Mouse (Mus musculus) CD8-positive naive resting alpha-beta T cell, adult 2 months (primary cell): ENCODE measurements around the gene Cck.

ENCODE experiments used
- DNase-seq, 2 experiments: peaks; one replicate each; pipeline ENCODE4 v3.0.0; 2022; ENCODE audit warnings: low read depth in 2 of 2, low spot score in 2 of 2

Cck gene

DNA sequence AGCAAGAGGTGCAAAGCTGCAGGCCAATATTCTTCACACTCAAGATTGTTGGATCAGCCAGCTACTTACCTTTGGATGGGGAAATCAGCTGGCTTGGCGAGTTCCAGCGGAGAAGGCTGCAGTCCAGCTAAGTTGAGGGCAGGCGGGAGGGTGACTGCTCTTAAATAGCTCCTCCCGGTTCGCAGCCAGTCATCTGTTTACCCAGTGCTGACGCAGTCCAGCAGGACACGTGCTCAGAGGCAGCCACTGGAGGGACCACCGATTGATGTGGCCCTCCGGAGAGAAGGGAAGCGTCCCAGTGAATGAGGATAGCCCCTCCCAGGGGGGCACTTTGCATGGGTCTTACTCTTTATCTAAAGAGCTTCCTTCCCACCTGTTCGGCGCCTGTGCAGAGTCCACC is at the start of gene Cck:
TSS of gene Cck (minus strand) at position 166 of the 400 bp plus-strand sequence.
- DNase-seq: no peak

DNA sequence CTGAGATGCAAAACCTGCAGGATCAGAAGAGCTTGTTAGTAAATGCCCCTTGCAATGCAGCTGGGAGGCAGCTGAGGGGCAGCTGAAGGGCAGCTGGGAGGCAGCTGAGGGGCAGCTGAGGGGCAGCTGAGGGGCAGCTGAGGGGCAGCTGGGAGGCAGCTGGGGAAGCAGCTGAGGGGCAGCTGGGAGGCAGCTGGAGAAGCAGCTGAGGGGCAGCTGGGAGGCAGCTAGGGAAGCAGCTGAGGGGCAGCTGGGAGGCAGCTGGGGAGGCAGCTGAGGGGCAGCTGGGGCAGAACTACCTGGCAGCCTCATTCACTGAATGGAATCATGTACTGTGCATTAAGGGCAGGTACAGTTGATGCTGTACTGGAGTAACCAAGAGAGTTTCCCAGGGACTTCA is 46.0 kb upstream of the Cck start:
- no peak for DNase-seq

DNA sequence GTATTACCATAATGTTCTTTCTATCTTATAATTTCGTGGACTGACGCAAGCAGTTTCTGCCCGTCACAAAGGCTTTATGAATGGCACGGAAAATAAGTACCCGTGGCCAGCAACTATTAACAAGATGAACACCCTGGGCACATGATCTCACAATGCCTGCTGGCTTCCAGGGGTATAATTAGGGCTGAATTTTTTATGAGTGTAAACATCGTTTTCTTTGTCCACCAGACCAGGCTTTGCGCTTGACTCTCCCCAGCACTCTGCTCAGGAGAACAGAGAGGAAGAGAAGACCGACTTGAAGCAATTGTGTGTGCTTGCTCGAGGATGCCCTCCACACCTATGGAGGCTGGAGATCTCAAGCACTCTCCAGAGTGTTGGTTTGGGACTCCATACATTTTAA is 37.1 kb upstream of the Cck start:
- no peak for DNase-seq

DNA sequence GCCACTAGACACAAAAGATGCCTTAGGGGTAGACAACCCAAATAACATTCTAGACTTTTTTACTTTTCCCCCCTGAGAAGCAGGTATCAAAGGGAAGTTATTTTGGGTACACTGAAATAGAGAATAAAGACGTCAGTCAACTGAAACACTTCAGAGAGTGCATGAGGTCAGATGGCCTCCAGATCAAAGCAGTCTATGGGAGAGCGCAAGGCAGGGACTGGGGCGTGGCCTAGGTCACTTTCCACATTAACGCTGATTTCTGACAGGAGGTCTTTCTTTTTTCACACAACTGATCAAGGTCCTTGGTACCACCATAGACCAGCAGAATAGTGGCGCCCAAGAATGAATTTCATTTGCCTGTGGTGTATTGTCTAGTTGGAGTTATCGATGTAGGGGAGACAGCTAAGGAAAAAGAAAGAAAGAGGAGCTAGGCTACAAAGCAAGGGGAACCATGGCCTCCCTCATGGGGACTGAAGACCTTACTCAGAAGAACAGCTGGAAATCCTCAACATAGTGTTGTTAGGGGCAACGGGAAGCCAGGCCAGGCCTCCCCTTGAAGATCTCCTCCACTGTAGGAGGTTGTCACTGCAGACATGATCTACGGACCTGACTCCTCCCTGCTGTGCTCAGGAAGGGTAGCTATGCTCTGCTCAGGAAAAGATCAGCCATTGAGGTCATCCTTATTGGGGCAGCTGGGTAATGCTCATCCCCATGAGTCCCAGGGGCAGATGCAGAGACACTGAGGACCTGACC is 33.3 kb upstream of the Cck start:
- DNase-seq: no peak

DNA sequence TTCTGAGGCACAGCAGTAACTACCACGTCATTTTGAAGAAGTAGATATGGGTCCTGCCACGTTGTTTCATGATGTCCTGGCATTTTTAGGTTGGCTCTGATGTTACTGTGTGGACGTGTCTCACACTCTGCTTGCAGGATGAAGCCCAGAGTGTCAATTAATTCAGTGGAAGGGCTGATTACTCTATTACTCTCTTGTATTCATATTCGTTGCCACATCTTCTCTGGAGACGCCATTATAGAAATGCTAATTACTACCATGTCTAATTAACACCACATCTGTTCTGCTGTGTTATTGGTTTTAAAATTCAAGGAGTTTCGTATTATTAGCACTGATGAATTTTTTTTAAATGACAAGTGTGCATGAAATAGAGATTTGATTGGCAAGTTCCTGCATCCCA is 30.7 kb upstream of the Cck start:
- no peak for DNase-seq

DNA sequence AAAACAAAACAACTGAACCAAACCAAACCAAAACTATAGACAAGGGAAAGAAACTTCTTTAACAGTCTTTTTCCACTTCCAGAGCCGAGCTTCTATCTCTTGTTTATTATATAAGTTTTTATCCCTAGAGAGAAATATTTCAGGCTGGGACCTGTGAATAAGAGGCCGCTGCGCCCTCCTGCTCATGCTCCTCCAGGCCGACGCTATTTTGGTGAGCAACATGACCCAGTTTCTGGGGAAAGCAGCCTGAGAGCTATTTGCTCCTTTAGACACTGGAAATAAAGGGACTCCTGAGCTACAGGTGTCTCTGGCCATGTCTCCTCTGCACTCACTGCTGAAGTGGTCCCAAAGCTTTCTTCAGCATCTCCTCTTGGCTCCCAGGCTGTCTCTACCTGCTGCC is 24.6 kb upstream of the Cck start:
- no peak for DNase-seq

- DNase-seq: no peak
Observed at GRCm38 (mm10) chr9:121514462-121514861, 19.0 kb upstream of the Cck start.

GRCm38 (mm10) chr9:121511911-121512310 is 16.4 kb upstream of the Cck start:
- DNase-seq: no peak

- no peak for DNase-seq
Observed at GRCm38 (mm10) chr9:121506478-121507180, 11.1 kb upstream of the Cck start.

DNA sequence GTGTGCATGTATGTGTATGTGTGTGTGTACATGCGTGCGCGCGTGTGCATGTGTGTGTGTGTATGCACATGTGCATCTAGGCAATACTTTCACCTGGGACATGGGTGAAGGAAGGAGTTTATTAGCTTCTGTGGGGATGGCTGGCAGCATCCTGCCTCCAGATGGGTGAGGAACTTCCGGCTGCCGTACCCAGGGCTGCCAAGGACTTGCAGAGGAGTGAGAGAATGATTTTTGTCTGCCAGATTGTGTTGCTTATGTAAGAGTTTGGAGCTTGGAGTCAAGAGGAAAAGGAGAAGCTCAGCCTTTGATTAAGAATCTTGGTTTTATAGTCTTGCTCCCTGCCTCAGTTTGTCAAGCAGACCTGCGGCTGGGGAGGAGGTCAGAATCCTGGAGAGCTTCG is 9.9 kb upstream of the Cck start:
- DNase-seq: no peak

- DNase-seq: no peak
Observed at GRCm38 (mm10) chr9:121496102-121496501, 608 bp upstream of the Cck start.

GRCm38 (mm10) chr9:121494006-121494767 is 1.3 kb downstream of the Cck start:
- DNase-seq: no peak

GRCm38 (mm10) chr9:121491592-121492240 is 3.8 kb downstream of the Cck start:
- DNase-seq: no peak

GRCm38 (mm10) chr9:121487216-121487615 is 8.3 kb downstream of the Cck start:
- DNase-seq: no peak

DNA sequence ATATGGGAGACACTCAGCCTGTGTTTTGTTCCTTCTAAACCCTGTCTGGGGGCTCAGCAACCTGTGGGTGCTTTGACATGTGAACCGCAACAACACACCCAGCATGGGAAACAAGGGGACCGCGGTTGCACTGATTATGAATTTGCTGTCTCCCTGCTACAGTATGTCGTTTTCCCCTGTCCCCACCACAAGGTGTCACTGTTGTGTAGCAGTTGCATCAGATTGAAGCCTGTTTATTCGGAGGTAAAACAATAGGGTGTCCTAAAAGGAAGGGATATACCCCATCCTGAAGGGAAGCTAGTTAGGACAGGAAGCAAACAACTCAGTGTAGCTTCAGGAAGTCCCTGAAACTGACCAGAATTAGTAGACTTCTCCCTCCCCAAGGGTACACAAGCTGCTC is 16.0 kb downstream of the Cck start:
- peak; percentile 22 to 46 for DNase-seq

DNA sequence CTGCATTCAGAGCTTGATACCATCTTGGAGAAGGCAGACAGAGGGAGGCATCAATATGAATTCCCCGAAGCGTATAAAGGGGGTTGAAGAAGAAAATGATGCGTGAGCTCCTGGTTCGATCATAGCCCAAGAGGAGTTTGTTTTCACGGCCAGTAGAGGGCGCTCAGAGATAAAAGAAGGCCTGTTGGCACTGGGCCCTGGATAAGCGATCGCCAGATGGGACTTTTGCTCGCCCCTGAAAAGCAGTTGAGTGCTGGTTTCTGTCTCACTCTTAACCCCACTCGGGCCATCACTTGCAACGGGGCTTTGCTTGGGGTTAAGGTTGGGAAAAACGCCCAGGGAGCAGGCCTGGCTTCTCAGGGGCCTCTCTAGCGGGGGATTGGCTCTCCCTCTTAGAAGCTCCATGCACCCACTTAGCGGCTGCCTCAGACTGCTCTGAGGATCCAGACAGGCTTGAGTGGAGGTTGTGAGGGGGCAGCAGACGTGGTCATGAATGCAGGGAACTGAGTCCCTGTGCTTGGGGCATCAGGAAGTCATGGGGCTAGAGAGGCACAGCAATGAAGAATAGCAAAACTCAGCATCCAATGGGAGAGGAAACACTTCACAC is 18.1 kb downstream of the Cck start:
- DNase-seq: peak; percentile 37 to 40

DNA sequence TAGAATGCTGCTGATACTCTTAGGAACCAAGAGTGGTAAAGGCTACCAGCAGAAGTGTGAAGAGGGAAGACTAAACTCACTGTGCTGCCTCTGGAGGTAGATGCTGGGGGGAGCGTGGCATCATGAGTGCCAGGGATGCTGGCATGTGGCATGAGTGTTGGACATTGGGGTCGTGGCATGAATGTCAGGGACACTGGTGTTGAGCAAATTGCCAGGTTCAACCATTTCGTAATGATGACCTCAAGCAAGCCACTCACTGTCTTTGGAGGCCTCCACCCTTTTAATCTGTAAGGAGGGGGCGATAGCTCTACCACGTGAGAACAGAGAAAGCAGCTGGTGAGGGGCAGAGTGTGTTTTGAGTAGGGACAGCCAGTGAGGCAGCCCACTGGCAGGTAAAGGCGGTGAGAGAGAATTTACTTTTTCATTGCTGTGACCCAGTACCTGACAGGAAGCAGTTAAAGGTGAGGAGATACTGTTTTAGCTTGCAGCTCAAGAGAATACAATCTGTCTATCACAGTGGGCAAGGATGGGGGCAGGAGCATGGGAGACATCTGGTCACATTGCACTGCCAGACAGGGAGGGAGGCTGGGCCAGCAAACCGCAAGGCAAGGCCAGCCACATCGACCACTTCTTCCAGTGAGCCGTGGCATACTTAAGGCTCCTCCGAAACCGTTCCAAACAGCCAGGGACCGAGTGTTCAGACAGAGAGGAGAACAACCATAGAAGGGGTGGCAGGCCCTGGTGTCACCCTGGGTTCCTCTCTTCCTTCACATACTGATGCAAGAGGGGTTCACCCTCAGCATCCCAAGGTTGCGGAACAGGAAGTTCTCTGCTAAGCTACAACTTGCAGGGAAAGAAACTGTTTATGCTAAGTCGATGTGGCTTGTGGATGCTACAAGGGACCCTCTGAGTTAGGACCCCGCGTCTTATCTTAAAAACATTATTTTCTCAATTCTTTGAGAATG is 19.7 kb downstream of the Cck start:
- no peak for DNase-seq

DNA sequence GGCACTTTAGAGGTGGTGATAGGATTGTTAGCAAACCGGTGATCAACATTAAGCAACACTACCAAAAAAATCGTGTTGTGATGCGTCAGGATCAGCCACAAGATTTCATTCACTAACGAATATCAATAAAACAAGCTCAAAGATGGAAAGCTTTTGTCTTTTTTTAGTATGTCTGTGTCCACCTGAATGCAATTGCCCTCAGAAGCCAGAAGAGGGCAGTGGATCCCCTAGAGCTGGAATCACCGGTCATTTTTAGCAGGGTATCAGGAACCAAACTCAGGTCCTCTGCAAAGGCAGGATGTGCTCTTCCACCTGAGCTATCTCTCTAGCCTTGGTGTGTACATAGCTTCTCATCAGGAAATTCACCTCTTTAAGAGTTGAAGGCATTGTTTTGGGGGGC is 20.7 kb downstream of the Cck start:
- DNase-seq: no peak

DNA sequence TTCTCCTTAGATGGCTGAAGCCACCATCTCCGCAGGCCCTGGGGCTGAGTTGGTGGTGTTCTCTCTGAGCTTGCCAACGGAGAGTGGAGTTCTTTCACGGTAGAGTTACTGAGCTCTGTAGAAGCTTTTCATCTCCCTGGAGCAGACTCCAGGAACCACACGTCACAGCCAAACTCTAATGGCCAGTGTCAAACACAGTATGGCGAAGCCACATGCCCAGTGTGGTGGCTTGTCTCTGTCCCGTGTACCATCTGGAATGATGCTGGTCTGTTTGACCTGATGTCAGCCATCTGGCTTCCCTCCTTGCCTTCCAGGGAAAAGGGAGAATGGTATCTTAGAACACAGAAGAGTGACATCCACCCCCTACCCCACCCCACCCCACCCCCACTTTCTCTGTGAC is 25.8 kb downstream of the Cck start:
- DNase-seq: no peak

DNA sequence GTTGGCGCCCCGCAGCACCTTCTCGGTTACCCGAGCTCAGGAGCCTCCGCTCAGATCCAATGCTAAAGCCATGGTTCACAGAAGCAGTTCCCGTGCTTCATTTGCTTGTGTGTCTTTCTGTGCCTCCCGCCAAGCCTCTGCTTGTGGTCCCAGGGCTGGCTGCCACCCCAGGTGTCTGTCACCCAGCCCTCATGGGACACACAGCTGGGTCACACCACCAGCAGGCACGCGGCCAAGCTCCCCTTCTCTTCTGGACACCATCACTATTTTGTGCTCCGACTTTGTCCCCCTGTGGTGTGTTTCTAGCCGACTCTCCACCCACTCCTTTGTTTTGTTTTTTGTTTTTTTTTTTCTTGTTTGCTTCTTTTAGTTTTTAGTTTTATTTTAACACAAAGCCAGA is 28.0 kb downstream of the Cck start:
- no peak for DNase-seq
